Mouse (Mus musculus): Measurements from ENCODE around the gene Gm20388. TPM values are rescaled to one million over a fixed set of nuclear protein-coding genes. Genes with fewer than 3 reads are reported as not detected.

The Gm20388 gene
- total RNA-seq, 2 experiments from 2014 or later, result 2.4 to 2.6 TPM

DNA sequence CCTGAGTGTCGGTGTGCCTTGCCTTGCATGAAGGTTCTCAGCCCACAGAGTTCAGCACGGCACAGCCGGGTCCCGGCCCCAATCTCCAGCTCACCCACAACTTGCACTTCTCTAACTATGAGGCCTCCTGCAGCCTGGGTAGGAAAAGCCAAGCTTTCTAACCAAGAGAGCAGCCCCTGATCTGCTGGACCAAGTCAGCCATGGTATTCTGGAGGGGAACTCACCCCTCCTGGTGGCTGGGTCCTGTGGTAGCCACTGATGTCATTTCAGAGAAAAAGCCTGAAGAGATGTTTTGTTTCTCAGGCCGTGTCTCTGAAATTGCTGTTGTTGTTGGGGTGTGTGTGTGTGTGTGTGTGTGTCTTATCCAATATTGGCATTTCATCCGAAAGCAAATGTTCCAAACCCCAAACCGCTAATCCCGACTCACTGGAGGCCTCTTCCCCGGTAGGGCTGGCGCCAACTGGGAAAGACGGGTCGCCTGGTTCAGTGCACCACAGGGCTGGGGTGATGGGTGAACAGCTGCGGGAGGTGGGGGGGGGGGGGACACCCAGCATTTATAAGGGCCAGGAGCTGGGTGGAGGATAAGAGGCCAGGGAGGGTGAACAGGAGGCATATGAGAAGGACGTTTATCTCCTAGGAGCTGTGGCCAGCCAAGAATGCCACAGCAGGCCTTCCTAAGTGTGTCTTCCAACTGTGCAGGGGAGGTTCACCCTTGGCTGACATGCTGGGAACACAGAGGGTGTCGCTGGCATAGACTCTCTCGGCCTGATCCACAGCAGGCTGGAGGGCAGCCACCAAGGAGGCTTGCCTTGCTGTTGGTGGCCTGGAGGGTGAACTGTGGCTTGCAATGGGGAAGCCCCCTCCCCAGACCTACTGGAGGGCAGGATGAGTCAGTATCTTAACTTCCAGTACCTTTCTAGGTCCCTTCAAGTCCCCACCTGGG is 1286.4 kb downstream of the Gm20388 start:
- no peak for DNase-seq (ENCODE audit: extremely low spot score in 1 of 2, low spot score in 2 of 2)
- no peak overlapping the region for H3K27ac ChIP-seq
- no peak overlapping the region for H3K4me3 ChIP-seq
- no peak for TF ChIP-seq CTCF (IDR thresholded peaks at IDR 0.05)
- intact Hi-C loops (cut with DNase I), result no loop called here

DNA sequence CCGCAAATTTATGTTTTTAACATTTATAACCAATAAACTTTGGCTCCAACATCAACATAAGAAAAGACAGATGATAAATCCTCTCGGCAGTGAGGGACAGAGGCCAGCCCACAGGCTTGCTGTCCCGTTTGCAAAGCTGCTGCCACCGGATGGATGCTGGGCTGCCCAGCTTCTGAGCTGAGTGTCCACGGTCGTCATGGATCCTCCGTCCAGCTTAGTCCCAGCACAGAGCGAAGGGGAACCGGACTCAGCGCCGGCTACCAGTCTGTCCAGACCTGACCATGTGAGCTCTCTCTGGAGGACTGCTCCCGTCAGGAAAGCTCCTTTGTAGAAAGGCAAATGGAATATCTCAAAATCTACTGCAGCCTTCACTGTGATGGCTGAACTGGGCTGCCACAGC is 1289.4 kb downstream of the Gm20388 start:
- TF ChIP-seq CTCF (IDR thresholded peaks at IDR 0.05), result no peak
- Histone ChIP-seq H3K4me3 (no peak overlapping the region), H3K27ac (no peak overlapping the region)
- intact Hi-C loops (cut with DNase I), result no loop called here
- no peak for DNase-seq (ENCODE audit: extremely low spot score in 1 of 2, low spot score in 2 of 2)

DNA sequence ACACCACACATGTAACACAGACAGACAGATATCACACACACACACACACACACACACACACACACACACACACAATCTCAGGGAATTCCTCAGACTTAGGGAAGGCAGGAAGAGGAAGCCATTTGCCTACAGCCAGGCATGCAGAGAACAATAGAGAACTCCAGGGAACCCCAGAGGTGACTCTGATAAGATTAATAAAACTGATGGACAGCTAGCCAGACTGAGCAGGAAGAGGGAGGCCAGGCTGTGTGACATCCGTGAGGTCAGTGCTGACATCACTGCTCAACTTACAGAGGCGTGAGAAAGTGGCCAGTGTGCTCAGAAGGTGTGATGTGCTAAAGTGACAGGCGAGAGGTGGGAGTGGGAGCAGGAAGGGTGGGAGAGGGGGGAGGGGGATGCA is 1290.3 kb downstream of the Gm20388 start:
- Histone ChIP-seq H3K27ac (no peak overlapping the region), H3K4me3 (no peak overlapping the region)
- TF ChIP-seq CTCF (IDR thresholded peaks at IDR 0.05), result no peak
- DNase-seq (ENCODE audit: extremely low spot score in 1 of 2, low spot score in 2 of 2), result no peak
- intact Hi-C loops (cut with DNase I), result no loop called here

DNA sequence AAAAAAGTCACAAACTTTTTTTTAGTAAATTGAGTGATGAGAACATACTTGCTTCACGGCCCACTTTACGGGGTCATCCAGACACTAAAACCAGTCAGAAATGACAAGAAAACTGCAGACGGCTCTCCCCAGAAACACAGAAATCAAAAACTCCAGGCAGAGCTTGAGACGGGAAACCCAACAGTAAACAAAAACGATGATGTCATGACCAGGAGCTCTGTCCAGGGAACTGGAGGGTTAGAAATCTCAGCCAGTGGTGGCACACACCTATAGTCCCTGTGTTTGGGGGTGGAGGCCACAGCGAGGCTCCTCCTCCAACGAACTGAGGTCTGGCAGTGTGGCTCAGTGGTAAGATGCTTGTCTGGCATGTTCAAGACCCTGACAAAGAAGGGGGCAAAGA is 1291.0 kb downstream of the Gm20388 start:
- Histone ChIP-seq H3K4me3 (no peak overlapping the region), H3K27ac (no peak overlapping the region)
- no peak for TF ChIP-seq CTCF (IDR thresholded peaks at IDR 0.05)
- no peak for DNase-seq (ENCODE audit: extremely low spot score in 1 of 2, low spot score in 2 of 2)
- intact Hi-C loops (cut with DNase I), result no loop called here

DNA sequence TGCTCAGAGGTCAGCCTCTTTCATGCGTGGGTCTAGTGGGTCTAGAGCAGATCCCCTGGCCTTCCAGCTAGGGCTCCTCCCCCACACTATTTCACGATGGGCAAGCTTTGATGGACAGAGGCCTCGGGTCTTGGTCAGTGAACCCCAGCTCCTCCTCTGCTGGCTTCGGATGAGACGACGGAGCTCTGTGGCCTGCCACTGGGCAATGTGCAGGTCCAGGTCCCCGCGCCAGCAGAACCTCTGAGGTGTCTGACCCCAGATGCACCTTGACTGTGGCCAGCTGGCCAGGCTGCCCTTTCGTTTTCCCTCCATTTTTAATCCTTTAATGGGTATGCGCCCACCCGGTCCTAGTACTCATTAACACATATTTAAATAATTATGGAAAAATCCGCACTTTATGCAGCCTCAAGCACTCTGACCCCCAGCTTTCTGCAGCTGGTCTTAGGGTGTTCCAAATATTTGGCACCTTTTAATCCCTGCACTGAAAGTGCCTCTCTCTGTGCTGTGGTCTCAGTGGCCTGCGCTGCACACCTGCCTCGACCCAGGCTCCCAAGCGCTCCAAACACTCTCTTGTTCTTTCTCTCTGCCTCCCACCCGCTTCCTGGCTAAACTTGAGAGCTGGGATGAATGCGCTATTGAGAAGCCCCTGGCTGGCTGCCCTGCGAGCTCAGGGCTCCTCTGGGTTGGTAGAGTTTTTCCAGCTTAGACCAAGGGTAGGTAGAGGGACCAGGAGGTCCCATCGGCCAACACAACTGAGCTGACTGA is 1293.2 kb downstream of the Gm20388 start:
- no peak for TF ChIP-seq CTCF (IDR thresholded peaks at IDR 0.05)
- H3K4me3 ChIP-seq, result no peak overlapping the region
- H3K27ac ChIP-seq, result no peak overlapping the region
- intact Hi-C loops (cut with DNase I), result no loop called here
- DNase-seq (ENCODE audit: extremely low spot score in 1 of 2, low spot score in 2 of 2), result peak; percentile 23 to 52

DNA sequence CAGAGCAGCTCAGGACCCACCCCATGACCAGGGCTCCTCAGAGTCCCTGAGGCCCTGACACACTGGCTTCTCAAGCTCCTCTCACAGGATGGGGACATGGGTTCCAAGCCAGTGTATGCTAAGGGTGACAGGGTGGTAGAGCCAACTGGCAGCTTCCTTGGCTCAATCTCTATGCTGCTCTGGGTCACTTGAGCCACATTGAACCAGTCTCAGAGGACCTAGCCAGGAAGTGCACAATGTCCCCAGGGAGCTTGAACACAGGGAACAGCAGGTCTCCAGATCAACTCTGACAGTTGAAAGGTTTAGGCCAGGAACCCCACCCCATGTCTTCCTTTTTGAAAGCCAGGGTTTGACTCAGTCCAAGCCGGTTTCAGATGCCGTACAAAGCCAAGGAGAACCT is 1296.5 kb downstream of the Gm20388 start:
- intact Hi-C loops (cut with DNase I), result loop anchor here (5.0 kb wide), 1 partner anchor 35 kb away; no protein-coding TSS in a partner anchor
- no peak for DNase-seq (ENCODE audit: extremely low spot score in 1 of 2, low spot score in 2 of 2)
- no peak overlapping the region for H3K27ac ChIP-seq
- no peak for TF ChIP-seq CTCF (IDR thresholded peaks at IDR 0.05)
- no peak overlapping the region for H3K4me3 ChIP-seq

DNA sequence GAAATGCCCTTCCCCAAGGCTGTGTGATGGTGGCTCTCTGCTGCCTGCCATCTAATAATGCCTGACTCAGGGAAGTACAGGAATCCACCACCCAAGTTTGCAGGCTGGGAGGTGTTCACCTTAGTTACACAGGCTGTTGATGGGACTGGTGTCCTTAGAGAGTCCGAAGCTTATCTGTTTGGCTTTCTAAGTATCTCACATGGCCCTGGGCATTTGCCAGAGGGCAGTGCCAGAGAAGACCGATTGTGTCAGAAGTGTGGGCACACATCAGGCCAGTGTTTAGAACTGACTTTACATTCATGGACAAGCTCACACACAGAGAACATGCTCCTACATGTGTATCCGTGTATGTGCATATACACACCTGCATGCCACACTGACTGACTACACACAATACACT is 1300.0 kb downstream of the Gm20388 start:
- intact Hi-C loops (cut with DNase I), result loop anchor here (5.0 kb wide), 1 partner anchor 73 kb away; no protein-coding TSS in a partner anchor

DNA sequence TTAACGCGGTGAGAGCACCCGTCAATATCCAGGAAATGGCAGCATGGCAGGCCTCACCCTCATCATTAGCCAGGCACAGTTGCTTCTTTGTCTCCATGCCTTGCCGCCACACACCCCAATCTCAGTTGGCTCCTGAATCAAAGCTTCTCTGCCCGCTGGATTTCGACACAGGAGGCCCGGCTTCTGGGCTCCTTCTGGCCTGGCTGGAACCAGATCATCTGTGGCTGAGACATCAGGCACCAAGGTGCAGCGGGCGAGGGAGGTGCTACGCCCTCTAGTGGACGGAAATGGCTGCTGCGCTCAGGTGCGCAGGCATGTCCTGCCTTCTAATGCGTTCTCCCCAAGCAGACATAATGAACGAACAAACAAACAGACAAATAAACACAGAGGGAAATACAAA is 1302.6 kb downstream of the Gm20388 start:
- Histone ChIP-seq H3K4me3 (no peak overlapping the region), H3K27ac (no peak overlapping the region)
- intact Hi-C loops (cut with DNase I), result loop anchor here (5.0 kb wide), 1 partner anchor 76 kb away; no protein-coding TSS in a partner anchor
- DNase-seq (ENCODE audit: extremely low spot score in 1 of 2, low spot score in 2 of 2), result no peak
- TF ChIP-seq CTCF (IDR thresholded peaks at IDR 0.05), result peak; percentile 49

More for the DNA sequence above, 1300.0 kb downstream of the Gm20388 start:
- Histone ChIP-seq H3K27ac (no peak overlapping the region), H3K4me3 (no peak overlapping the region)
- TF ChIP-seq CTCF (IDR thresholded peaks at IDR 0.05), result no peak
- no peak for DNase-seq (ENCODE audit: extremely low spot score in 1 of 2, low spot score in 2 of 2)

DNA sequence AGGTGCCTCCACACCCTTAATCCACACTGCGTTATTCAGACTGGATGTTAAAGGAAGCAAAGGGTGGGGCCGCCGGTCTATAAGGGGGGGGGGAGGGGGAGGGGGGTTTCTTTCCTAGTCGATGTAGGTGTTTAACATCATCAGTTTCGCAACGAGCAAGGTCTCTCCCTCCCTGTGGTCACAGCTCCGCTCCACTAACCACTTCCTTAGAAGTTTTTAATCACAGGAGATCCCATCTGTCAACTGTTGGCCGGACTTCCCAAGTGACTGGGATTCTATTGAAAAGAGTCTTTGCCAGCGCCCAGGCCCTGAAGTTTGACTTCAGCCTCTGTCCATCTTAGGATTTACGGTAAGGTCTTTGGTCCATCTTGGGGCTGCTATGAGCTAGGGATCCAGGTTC is 1303.0 kb downstream of the Gm20388 start:
- Histone ChIP-seq H3K4me3 (no peak overlapping the region), H3K27ac (no peak overlapping the region)
- TF ChIP-seq CTCF (IDR thresholded peaks at IDR 0.05), result no peak
- intact Hi-C loops (cut with DNase I), result loop anchor here (5.0 kb wide), 1 partner anchor 76 kb away; no protein-coding TSS in a partner anchor
- DNase-seq (ENCODE audit: extremely low spot score in 1 of 2, low spot score in 2 of 2), result no peak

DNA sequence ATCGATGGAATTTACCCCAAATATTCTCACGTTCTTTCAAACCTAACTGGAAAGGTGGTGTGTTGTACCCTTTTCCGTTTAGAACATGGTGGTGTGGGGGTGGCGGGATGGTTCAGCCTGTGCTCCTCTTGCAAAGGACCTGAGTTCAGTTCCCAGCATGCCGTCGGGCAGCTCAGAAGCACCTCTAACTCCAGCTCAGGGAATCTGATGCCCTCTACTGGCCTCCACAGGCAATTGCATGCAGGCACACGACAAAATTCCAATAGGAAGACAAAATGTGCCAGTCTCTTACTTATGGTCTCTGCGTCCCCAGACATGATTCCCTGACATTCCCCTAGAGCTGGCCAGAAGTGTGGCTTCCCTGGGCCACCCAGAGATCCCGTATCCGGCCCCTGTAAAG is 1304.3 kb downstream of the Gm20388 start:
- Histone ChIP-seq H3K27ac (no peak overlapping the region), H3K4me3 (no peak overlapping the region)
- TF ChIP-seq CTCF (IDR thresholded peaks at IDR 0.05), result peak; percentile 35
- DNase-seq (ENCODE audit: extremely low spot score in 1 of 2, low spot score in 2 of 2), result no peak
- intact Hi-C loops (cut with DNase I), result loop anchor here (5.0 kb wide), 1 partner anchor 78 kb away; no protein-coding TSS in a partner anchor

DNA sequence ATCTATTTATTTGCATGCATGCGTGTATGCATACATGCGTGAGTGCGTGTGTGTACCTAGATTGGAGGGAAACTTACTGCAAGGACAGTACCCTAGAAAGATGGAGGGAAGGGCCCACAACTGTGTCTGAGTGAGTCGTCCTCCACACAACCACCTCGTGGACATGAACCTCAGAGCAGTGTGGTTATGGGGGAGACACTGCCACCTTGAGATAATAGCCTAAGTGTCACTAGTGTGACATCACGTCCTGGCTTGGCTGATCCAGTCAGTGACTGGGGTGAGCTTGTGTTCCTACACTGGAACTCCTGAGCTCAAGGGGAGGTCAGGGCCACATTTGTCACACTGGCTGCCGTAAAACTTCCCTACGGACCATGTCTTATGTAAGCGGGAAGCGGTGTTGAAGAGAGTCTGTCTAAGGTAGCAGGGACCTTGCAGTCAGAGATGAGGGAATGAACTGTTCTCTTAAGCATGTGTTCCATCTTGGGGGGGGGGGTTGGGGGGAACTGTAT is 1305.9 kb downstream of the Gm20388 start:
- intact Hi-C loops (cut with DNase I), result no loop called here
- Histone ChIP-seq H3K4me3 (no peak overlapping the region), H3K27ac (no peak overlapping the region)
- TF ChIP-seq CTCF (IDR thresholded peaks at IDR 0.05), result no peak
- no peak for DNase-seq (ENCODE audit: extremely low spot score in 1 of 2, low spot score in 2 of 2)

DNA sequence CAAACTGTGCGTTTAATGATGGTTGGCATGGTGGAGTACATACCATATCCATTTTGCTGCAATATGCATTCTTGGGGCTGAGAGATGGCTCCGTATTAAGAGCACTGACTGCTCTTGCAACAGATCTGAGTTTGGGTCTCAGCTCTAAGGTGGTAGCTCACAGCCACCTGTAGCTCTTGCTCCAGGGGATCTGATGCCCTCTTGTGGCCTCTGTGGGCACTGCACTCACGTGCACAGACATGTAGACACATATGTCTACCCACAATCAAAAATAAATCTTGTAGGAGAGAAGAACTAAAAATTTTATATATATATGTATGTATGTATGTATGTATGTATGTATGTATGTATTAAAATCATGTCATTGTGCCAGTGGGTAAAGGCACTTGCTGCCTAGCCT is 1307.8 kb downstream of the Gm20388 start:
- DNase-seq (ENCODE audit: extremely low spot score in 1 of 2, low spot score in 2 of 2), result no peak
- Histone ChIP-seq H3K27ac (no peak overlapping the region), H3K4me3 (no peak overlapping the region)
- intact Hi-C loops (cut with DNase I), result no loop called here
- TF ChIP-seq CTCF (IDR thresholded peaks at IDR 0.05), result peak; percentile 41
